Mouse (Mus musculus) hindbrain, embryonic 10.5 days (tissue): ENCODE results near the gene Iqcc. TPM values are rescaled to one million over a fixed set of nuclear protein-coding genes. Genes with fewer than 3 reads are reported as not detected.

Experiments used
- DNase-seq: peaks from one replicate; pipeline ENCODE4 v3.0.0-alpha.2; 2017; ENCODE audit warnings: low spot score
- H3K27ac ChIP-seq: fragments of 300-500 bp; sonication (generic); 2 replicates; pipeline ENCODE4 v1.5.1; 2016; ENCODE audit warnings: mild to moderate bottlenecking, moderate library complexity
- H3K27me3 ChIP-seq: fragments of 300-500 bp; sonication (generic); 2 replicates; pipeline ENCODE4 v1.6.1; 2016; ENCODE audit warnings: mild to moderate bottlenecking; ENCODE audit not compliant: poor library complexity, insufficient read depth, severe bottlenecking
- H3K36me3 ChIP-seq: fragments of 300-500 bp; sonication (generic); 2 replicates; pipeline ENCODE4 v1.6.1; 2016; ENCODE audit warnings: mild to moderate bottlenecking, moderate library complexity
- H3K4me1 ChIP-seq: fragments of 300-500 bp; sonication (generic); replicated peaks from 2 replicates; pipeline ENCODE4 v1.6.1; 2016; ENCODE audit warnings: mild to moderate bottlenecking
- H3K4me3 ChIP-seq: fragments of 300-500 bp; sonication (generic); 2 replicates; pipeline ENCODE4 v1.5.1; 2016; ENCODE audit warnings: mild to moderate bottlenecking, moderate library complexity
- H3K9me3 ChIP-seq: fragments of 300-500 bp; sonication (generic); 2 replicates; pipeline ENCODE4 v1.6.1; 2016; ENCODE audit warnings: mild to moderate bottlenecking, moderate library complexity
- whole genome bisulfite sequencing: fragments of 180-500 bp; shearing (Covaris S2); methylation state at CpG from one replicate; pipeline ENCODE4 v1.1.7; 2016; 5-methylcytosine and 5-hydroxymethylcytosine counted together
- polyA plus RNA-seq: library from polyadenylated mRNA; unstranded; fragments of >200 nt; fragmentation: Nextera tagmentation; extraction: Ambion mirVana; gene quantifications from 2 replicates; pipeline ENCODE4 v1.2.1, GENCODE M21; 2016

Iqcc gene
- polyA plus RNA-seq, 1 experiment from 2014 or later: 27.7 TPM

DNA sequence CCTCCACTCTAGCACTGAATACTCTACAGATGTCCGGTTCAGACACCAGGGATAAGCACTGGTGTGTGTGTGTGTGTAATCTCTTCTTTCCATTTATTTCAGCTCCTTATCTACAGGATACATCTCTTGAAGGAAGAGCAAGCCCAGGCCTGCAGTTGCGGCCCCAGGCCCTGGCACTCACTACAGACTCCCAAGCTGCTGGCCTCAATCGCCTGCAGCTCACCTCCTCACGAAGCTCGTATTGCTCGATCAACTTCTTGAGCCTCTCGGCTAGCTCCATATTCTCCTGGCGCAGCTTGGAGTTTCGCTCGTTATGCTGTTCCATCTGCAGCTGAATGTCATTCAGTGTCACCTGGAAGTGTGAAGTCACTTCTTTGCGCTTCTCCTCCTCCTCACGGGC, 13.0 kb upstream of the Iqcc start:
- Histone ChIP-seq H3K36me3 (peaks cover 100% of the 10 kb centered on the region), H3K27ac (no peak overlapping the region), H3K4me3 (no peak overlapping the region)

DNA sequence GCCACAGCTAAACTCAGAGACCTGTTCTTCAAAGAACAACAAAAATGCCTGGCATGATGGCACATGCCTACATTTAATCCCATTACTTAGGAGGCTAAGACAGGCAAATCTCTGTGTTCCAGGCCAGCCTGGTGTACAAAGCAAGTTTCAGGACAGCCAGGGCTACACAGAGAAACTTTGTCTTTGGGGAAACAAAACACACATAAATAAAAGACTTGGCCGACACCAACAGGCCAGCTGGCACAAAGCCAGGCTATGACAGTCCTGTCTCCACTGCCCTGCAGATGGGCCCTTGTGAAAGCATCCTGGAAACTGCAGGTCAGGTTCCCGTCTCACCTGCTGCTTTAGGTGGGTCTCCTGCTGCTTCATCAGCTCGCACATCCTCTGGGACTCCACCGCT, 12.0 kb upstream of the Iqcc start:
- Histone ChIP-seq H3K9me3 (no peaks in the 10 kb centered on the region), H3K4me3 (no peak overlapping the region), H3K27me3 (no peaks in the 10 kb centered on the region), H3K27ac (no peak overlapping the region), H3K36me3 (peaks cover 100% of the 10 kb centered on the region), H3K4me1 (peaks cover 3% of the 10 kb centered on the region; the same call in 1 of the 2 replicates)
- DNase-seq: no peak
- 90% methylated on average over 4 of the region's 4 CpGs for WGBS

More for the DNA sequence above, 13.0 kb upstream of the Iqcc start:
- WGBS: 93% methylated on average over 12 of the region's 12 CpGs
- no peak for DNase-seq
- no peaks in the 10 kb centered on the region for H3K9me3 ChIP-seq
- H3K4me1 ChIP-seq: no peaks in the 10 kb centered on the region
- no peaks in the 10 kb centered on the region for H3K27me3 ChIP-seq

DNA sequence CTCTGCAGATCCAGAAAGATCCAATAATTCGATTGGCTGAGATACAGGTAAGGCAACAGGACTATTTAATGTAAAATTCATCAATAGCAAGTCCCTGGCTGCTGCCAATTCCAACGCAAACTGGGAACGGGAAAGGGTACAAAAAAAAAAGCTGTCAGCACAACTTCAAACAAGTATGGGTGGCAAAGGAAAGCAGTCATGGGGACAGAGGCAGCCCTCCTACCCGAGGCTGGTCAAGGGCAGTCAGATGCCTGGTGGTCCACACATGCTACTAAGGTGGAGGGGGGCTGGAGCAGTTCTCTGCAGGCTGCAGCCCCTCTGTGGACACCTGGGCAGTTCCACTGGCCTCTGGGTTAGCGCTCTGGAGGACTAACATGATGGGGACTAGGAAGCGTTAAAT, 7.1 kb upstream of the Iqcc start:
- H3K9me3 ChIP-seq: no peaks in the 10 kb centered on the region
- 73% methylated on average over 6 of the region's 6 CpGs for WGBS
- no peaks in the 10 kb centered on the region for H3K27me3 ChIP-seq
- peaks cover 58% of the 10 kb centered on the region for H3K36me3 ChIP-seq
- H3K4me3 ChIP-seq: no peak overlapping the region
- H3K4me1 ChIP-seq: peaks cover 45% of the 10 kb centered on the region
- H3K27ac ChIP-seq: no peak overlapping the region
- no peak for DNase-seq

DNA sequence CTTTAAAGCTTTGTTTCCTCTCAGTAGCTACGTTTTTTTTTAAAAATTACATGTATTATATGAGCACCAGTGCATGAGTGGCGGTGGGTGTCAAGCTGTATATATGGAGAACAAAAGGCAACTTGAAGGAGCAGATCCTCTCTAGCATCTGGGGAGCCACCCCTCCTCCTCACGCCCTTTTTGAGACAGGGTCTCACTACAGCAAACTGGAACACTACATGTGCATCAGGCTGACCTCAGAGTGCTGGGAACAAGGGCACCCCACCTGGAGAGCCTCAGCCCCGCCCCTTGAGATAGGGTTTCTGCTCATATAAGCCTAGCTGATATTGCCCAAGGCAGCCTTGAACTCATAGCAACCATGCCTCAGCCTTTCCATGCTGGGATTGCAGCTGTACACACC, 6.6 kb upstream of the Iqcc start:
- H3K36me3 ChIP-seq: peaks cover 58% of the 10 kb centered on the region
- no peaks in the 10 kb centered on the region for H3K27me3 ChIP-seq
- 0 out of 2 replicates have a peak overlapping the region, but pooled peaks have one; percentile 77 for H3K4me3 ChIP-seq
- peaks cover 45% of the 10 kb centered on the region for H3K4me1 ChIP-seq
- no peaks in the 10 kb centered on the region for H3K9me3 ChIP-seq
- DNase-seq: no peak
- 40% methylated on average over 4 of the region's 4 CpGs for WGBS
- 0 out of 2 replicates have a peak overlapping the region, but pooled peaks have one; percentile 90 for H3K27ac ChIP-seq

DNA sequence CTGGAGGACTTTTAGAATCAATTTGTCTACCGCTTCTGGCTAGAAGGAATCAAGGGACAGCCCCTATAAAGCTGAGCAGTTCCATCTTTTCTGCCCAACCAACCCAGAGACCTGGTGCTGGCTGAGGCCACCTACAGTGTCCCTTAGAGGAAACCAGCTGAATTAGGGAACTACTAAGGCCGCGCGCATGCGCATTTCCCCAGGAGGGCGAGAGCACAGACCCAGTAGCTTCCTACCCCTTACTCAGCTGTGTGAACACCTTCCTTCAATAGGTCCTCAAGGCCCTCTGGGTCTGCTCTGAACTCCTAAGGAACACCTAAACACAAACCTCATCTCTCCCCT, 6.1 kb upstream of the Iqcc start:
- Histone ChIP-seq H3K4me1 (peaks cover 45% of the 10 kb centered on the region), H3K27ac (peak overlapping the region; percentile 90), H3K36me3 (peaks cover 56% of the 10 kb centered on the region), H3K9me3 (no peaks in the 10 kb centered on the region), H3K4me3 (peak overlapping the region; percentile 77), H3K27me3 (no peaks in the 10 kb centered on the region)
- WGBS: 1% methylated on average over 6 of the region's 6 CpGs
- DNase-seq: peak; percentile 71

DNA sequence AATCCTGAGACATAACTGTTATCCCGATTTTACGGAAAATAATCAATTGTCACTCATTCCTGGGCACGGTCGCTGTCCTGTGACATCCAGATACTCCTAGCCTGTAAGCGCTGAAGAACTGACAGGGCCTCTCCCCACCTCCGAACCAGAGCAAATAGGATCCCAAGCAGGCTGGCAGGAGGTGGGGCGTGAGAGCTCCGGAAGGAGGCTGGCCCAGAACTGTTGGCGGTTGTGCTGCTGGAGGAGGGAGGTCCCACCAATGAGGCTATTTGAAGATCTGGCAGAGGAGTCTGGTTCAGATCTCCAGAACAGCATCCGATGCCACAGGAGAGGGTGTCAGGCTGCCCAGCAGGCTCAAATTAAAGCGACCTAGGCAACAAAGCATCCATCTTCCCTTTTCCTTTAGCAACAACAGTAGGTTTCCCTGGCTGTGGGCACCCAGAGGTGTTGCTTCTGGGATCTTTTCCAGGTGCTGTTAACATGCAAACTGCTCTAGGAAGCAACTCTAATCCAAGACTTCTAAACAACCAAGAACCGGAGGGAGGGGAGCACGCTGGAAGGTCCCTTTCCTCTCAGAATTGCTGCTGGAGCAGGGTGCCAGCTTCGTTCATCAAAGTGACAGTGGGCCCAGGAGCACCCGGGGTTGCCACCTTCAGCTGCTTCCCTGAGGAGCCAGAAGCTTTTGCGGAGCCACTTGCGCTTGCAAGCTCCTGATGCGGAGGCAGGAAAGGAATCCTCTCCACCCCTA, 5.6 kb upstream of the Iqcc start:
- peak overlapping the region; percentile 77 for H3K4me3 ChIP-seq
- H3K27ac ChIP-seq: peak overlapping the region; percentile 90
- no peaks in the 10 kb centered on the region for H3K9me3 ChIP-seq
- peaks cover 50% of the 10 kb centered on the region for H3K36me3 ChIP-seq
- no peaks in the 10 kb centered on the region for H3K27me3 ChIP-seq
- whole genome bisulfite sequencing: under 1% methylated on average over 18 of the region's 18 CpGs
- peak; percentile 85 for DNase-seq
- peaks cover 45% of the 10 kb centered on the region for H3K4me1 ChIP-seq

DNA sequence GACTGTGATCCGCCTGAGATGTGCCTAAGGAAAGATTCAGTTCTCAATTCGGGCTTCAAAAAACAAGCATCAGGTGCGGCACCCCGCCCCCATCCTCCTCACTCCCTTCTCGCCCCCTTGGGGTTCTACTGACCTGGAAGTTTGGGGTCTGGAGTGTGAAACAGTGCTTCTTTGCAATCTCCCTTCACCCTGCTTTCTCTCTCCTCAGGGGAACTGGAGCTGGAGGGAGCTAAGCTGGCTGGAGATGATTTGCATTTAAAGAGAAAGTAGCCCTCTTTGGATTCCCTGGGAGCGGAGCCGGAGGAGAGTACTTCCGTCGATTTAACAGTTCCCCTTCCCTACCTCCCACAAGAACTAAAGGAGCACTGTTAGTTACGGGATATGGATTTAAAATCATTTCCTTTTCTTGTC, 4.8 kb upstream of the Iqcc start, which contains the start of gene Ccdc28b:
Gene Ccdc28b (minus strand): TSS at position 267 of the 411 bp plus-strand sequence.
- H3K4me1 ChIP-seq: peaks cover 52% of the 10 kb centered on the region
- peak within 1 kb of the TSS; percentile 77 for H3K4me3 ChIP-seq
- no peaks in the 10 kb centered on the region for H3K27me3 ChIP-seq
- DNase-seq: peak; percentile 55
- H3K9me3 ChIP-seq: no peaks in the 10 kb centered on the region
- peak within 1 kb of the TSS; percentile 90 for H3K27ac ChIP-seq
- peaks cover 42% of the 10 kb centered on the region for H3K36me3 ChIP-seq
- WGBS: under 1% methylated on average over 10 of the region's 10 CpGs

DNA sequence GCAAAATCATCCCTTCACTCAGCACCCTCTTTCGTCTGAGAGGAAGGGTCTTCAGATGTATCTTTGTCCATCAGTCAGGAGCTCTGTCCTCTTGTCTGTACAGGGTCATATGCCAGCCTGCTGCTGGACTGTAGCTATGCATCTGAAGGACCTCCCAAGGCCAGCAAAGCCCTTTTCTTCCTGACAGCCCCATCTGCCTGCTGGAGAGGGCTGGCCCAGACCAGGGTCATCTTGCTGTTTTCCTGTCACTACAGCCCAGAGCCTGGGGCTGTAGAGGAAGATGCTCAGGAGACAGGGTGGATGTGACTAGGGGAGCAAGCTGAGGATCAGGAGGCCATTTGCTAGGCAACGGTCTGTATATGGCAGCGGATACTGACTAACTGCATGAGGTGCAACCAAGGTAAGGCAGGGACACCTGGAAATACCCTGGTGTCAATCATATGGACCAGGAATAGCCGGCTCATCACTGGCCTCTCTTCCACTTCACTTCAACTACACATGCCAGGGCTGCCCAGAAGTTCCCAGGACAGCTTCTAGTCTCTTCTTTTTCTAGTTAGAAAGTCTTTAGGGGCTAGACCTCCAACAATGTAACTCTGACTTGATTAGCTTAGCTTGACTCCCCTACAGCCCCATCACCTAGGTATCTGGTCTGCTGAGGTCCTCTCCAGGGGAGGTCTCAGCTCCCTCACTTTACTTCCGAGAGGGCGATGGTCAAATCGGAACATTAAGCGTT, 4.1 kb upstream of the Iqcc start:
- no peak for DNase-seq
- Histone ChIP-seq H3K9me3 (no peaks in the 10 kb centered on the region), H3K4me3 (peak overlapping the region; percentile 77), H3K27ac (peak overlapping the region; percentile 90), H3K27me3 (no peaks in the 10 kb centered on the region), H3K4me1 (peaks cover 59% of the 10 kb centered on the region), H3K36me3 (peaks cover 35% of the 10 kb centered on the region)
- WGBS: 24% methylated on average over 8 of the region's 8 CpGs

DNA sequence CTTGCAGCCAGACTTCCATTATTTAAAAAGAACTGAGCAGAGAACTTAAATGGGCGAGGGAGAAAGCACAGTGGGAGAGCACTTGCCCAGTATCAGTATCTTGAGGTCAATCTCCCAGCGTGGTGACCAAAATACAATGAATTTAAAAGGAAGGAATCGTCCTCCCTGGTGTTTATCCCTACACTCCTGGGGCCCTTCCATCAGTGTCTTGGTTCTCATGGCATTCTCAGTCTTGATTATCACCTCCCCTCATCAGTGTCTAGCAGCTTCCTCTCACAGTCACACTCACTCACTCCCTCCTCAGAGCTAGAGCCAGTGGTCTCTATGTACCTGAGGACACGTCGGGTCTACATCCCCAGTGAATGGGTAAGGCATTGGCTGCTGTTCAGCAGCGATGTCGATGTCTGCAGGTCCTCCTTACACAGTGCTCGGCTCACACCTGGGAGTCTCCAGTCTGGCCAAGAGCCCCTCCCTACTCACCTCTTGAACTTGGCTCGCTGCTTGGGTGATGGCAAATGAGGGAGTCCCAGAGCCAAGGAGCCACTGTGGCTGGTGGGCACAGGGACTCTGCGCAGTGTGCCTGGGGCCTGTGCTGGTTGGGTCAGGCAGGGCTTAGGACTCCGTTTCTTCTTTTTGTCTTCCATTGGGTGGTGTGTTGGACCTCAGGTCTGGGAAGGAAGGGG, 3.4 kb upstream of the Iqcc start:
- Histone ChIP-seq H3K27ac (peak overlapping the region; percentile 90; the same call in 1 of the 2 replicates), H3K4me1 (peaks cover 62% of the 10 kb centered on the region), H3K36me3 (peaks cover 30% of the 10 kb centered on the region), H3K27me3 (no peaks in the 10 kb centered on the region), H3K9me3 (no peaks in the 10 kb centered on the region), H3K4me3 (peak overlapping the region; percentile 77; the same call in 1 of the 2 replicates)
- WGBS: 79% methylated on average over 11 of the region's 11 CpGs
- no peak for DNase-seq

DNA sequence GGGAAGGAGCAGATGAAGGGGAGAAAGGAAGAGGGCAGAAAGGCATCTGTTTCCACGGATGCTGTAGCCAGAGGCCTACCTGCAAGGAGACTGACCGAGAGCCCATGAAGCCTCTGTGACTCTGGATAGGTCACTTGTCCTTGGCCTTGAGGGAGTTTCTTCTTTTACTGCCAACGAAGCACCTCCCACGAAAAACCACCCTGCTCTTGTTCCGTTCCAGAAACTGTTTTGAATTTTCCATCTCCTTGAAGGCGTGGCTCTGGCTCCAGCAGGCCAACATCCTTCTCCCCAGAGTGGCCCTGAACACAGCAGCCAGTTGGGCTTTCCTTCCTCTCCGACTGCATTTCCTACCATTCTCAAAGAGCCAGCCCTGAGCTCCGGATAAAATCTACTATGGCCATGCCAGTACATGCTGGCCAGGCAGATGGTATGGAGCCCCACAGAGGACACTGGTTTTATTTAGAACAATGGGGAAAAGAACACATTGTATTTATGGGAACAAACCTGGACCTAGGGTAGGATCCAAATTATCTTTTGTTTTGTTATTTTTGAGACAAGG, 2.5 kb upstream of the Iqcc start:
- 80% methylated on average over 8 of the region's 8 CpGs for whole genome bisulfite sequencing
- peaks cover 30% of the 10 kb centered on the region for H3K36me3 ChIP-seq
- H3K4me3 ChIP-seq: 0 out of 2 replicates have a peak overlapping the region, but pooled peaks have one; percentile 6
- no peaks in the 10 kb centered on the region for H3K27me3 ChIP-seq
- H3K4me1 ChIP-seq: peaks cover 59% of the 10 kb centered on the region
- no peaks in the 10 kb centered on the region for H3K9me3 ChIP-seq
- H3K27ac ChIP-seq: no peak overlapping the region
- DNase-seq: no peak

DNA sequence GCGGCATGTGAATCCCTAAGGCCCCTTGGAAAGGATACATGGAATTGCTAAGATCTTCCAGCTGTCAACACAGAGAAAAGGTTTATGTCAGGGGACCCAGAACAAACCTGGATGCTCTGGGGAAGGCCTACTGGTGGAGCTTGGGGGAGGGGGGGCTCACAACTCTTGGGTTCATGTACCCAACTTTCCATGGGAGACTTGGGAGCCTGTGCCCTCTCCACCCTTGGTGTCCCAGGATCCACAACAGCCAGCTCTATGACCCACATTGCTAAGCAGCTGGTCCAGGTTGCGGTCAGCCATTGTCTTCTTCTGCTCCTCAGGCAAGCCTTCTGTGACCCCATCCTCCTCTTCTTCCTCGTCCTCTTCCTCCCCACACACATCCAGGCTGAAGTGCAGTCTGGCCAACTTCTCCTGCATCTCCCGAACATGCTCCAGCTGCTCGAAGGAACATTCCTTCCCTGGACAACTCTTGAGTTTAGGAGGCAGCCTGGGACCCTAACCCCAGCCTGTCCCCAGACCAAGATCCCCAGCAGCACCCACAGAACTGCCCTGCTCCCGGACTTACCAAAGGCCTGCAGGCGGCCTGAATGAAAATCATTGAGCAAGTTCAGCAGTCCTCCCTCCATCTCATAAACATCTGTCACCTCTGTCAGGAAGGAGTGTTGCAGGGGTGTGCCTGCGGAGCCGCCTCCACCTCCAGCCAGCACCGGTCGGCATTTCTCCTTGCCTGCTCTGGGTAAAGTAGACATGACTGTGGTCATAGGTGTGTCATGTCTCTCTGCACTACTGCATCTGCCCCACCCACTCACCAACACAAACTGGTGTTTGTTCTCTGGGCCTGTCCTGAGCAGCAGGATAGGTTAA, 1.8 kb upstream of the Iqcc start:
- DNase-seq: no peak
- no peaks in the 10 kb centered on the region for H3K9me3 ChIP-seq
- H3K4me1 ChIP-seq: peaks cover 57% of the 10 kb centered on the region
- WGBS: 93% methylated on average over 11 of the region's 11 CpGs
- no peak overlapping the region for H3K4me3 ChIP-seq
- no peak overlapping the region for H3K27ac ChIP-seq
- peaks cover 30% of the 10 kb centered on the region for H3K36me3 ChIP-seq
- no peaks in the 10 kb centered on the region for H3K27me3 ChIP-seq

DNA sequence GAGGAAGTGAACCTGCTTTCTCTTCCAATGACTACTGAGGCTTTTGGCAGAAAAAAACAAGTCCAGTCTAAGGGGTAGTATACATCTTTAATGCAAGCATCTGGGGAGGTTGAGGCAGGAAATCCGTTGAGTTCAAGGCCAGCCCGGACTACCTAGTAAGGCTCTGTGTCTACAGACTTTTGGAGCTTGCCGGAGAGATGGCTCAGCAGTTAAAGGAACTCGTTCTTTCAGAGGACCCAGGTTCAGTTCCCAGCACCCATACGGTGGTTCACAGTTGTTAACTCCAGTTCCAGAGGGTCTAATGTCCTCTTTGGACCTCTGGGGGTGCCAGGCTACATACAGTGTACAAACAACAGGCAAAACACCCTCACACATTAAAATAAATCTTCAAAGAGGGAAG, 868 bp downstream of the Iqcc start:
- Histone ChIP-seq H3K4me3 (peak overlapping the region; percentile 68), H3K9me3 (no peaks in the 10 kb centered on the region), H3K27me3 (no peaks in the 10 kb centered on the region), H3K27ac (peak overlapping the region; percentile 91), H3K4me1 (peaks cover 31% of the 10 kb centered on the region), H3K36me3 (peaks cover 32% of the 10 kb centered on the region)
- WGBS: 96% methylated on average over 5 of the region's 5 CpGs
- DNase-seq: no peak
